Mouse (Mus musculus): ENCODE measurements around the gene Glg1. TPM values are rescaled to one million over a fixed set of nuclear protein-coding genes. Genes with fewer than 3 reads are reported as not detected.

The Glg1 gene
- total and polyA plus RNA-seq, 3 experiments: 15.9 to 37.2 (median 34.3) TPM

GRCm38 (mm10) chr8:111300597-111301546 is 41.9 kb upstream of the Glg1 start (continued):
- no peak; the same call in 1 of the 2 replicates for TF ChIP-seq ZC3H11A (IDR thresholded peaks at IDR 0.05; ENCODE audit: low read depth, low read length)
- TF ChIP-seq SIN3A (IDR thresholded peaks at IDR 0.05; ENCODE audit: low read length): peak; percentile 24; the same call in 1 of the 2 replicates
- no peak for TF ChIP-seq BHLHE40 (IDR thresholded peaks at IDR 0.05; ENCODE audit: borderline replicate concordance, low read depth, low read length)
- TF ChIP-seq ZNF384 (IDR thresholded peaks at IDR 0.05; ENCODE audit: low read depth, low read length): no peak

DNA sequence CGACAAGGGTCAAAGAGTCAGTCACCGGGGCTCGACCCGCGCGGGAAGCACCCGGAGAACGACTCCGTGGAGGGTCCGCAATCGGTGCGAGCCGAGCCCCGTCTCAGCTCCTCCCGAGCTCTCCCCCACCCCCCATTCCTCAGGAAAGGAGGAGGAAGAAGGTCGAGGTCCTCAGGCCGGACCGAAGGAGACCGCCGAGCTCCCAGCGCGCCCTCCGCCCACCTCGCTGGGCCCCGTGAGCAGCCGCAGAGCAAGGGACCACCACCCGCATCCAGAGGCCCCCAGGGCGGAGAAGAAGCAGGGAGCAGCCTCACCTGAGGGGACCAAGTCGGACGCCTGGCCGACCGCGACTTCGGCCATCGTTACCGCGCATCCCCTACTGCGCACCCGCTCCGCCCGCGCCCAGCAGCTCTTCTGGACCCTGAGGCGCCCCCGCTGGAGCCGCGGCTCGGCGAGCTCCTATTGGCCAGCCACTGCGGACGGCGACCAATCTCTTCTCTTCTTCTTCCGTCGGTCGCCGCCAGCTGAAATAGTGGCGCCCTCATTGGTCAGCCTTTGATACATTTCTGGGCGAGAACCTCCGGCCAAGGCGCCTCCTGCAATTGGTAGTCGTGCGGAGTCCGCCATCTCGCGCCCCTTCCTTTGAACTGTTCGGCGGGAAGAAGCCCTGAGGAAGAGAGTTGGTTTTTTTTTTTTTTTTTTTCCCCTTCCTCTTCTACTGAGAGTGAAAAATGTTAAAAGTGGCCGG is 41.0 kb upstream of the Glg1 start, which contains the start of gene Rfwd3:
TSS of gene Rfwd3 (minus strand) at position 402 of the 748 bp plus-strand sequence.
- peak within 1 kb of the TSS; percentile 80 to 82 for H3K4me3 ChIP-seq (ENCODE audit: control insufficient read depth in 1 of 2, insufficient read depth in 1 of 2, low read depth in 2 of 2, low read length in 2 of 2)
- H3K36me3 ChIP-seq (ENCODE audit: control insufficient read depth in 1 of 2, insufficient read depth in 2 of 2, low read length in 2 of 2): peaks cover 12 to 25% of the 10 kb centered on the region in 2 experiments
- TF ChIP-seq SIN3A (IDR thresholded peaks at IDR 0.05; ENCODE audit: low read length): no peak; the same call in 1 of the 2 replicates
- peak; percentile 60; the same call in 1 of the 2 replicates for TF ChIP-seq MAZ (IDR thresholded peaks at IDR 0.05; ENCODE audit: low read depth, low read length)
- TF ChIP-seq TBP (IDR thresholded peaks at IDR 0.05; ENCODE audit: low read depth, low read length): peak; percentile 64; the same call in 1 of the 2 replicates
- TF ChIP-seq ZC3H11A (IDR thresholded peaks at IDR 0.05; ENCODE audit: low read depth, low read length): no peak
- 0 out of 2 replicates have a peak, but pooled peaks have one; percentile 35 for TF ChIP-seq ELF1 (IDR thresholded peaks at IDR 0.05; ENCODE audit: low read depth, low read length)
- TF ChIP-seq POLR2AphosphoS2 (IDR thresholded peaks at IDR 0.05; ENCODE audit: low read length): no peak
- TF ChIP-seq NELFE (IDR thresholded peaks at IDR 0.05; ENCODE audit: low read depth, low read length): peak; percentile 92
- 0 out of 2 replicates have a peak, but pooled peaks have one; percentile 38 for TF ChIP-seq CHD2 (IDR thresholded peaks at IDR 0.05; ENCODE audit: low read length)
- TF ChIP-seq RCOR1 (IDR thresholded peaks at IDR 0.05; ENCODE audit: low read depth, low read length): no peak
- TF ChIP-seq POLR2A (IDR thresholded peaks at IDR 0.05; ENCODE audit: control insufficient read depth in 1 of 2, insufficient read depth in 1 of 2, low read depth in 1 of 2, low read length in 2 of 2, poor library complexity in 1 of 2): peak; percentile 82 to 90
- no peak for TF ChIP-seq RAD21 (IDR thresholded peaks at IDR 0.05; ENCODE audit: low read depth, low read length)
- TF ChIP-seq GABPA (IDR thresholded peaks at IDR 0.05; ENCODE audit: low read depth, low read length): no peak
- peak; percentile 76 for TF ChIP-seq NRF1 (IDR thresholded peaks at IDR 0.05; ENCODE audit: insufficient read depth, low read depth, low read length, poor library complexity, severe bottlenecking)
- no peak for TF ChIP-seq JUND (IDR thresholded peaks at IDR 0.05; ENCODE audit: low read depth, low read length)
- no peak for TF ChIP-seq MEF2A (IDR thresholded peaks at IDR 0.05; ENCODE audit: extremely low read depth, insufficient replicate concordance, low read depth, low read length, poor library complexity, severe bottlenecking)
- TF ChIP-seq ZNF384 (IDR thresholded peaks at IDR 0.05; ENCODE audit: low read depth, low read length): peak; percentile 95
- TF ChIP-seq ZMIZ1 (IDR thresholded peaks at IDR 0.05; ENCODE audit: low read depth, low read length): peak; percentile 92; the same call in 1 of the 2 replicates
- no peak for TF ChIP-seq MYC (IDR thresholded peaks at IDR 0.05; ENCODE audit: low read depth, low read length)
- TF ChIP-seq MAFK (IDR thresholded peaks at IDR 0.05; ENCODE audit: borderline replicate concordance, low read depth, low read length): no peak
- peak; percentile 92 for TF ChIP-seq E2F4 (IDR thresholded peaks at IDR 0.05; ENCODE audit: borderline replicate concordance, low read depth, low read length)
- no peak for TF ChIP-seq CHD1 (IDR thresholded peaks at IDR 0.05; ENCODE audit: low read depth, low read length)
- no peak; the same call in 1 of the 2 replicates for TF ChIP-seq MAX (IDR thresholded peaks at IDR 0.05; ENCODE audit: low read length)
- peak; percentile 62; the same call in 1 of the 2 replicates for TF ChIP-seq KAT2A (conservative IDR thresholded peaks at IDR 0.05; ENCODE audit: low read depth, low read length)
- TF ChIP-seq MYB (IDR thresholded peaks at IDR 0.05; ENCODE audit: low read depth, low read length): no peak
- peak in 1 of 3 experiments; percentile 25; a peak in 1 of 6 replicates for TF ChIP-seq CTCF (IDR thresholded peaks at IDR 0.05 in 2 of 3, conservative IDR thresholded peaks at IDR 0.05 in 1 of 3; ENCODE audit: control insufficient read depth in 1 of 3, insufficient read depth in 1 of 3, low read depth in 2 of 3, low read length in 3 of 3, poor library complexity in 1 of 3, severe bottlenecking in 1 of 3)
- TF ChIP-seq HCFC1 (IDR thresholded peaks at IDR 0.05; ENCODE audit: low read depth, low read length): peak; percentile 82
- H3K79me2 ChIP-seq (ENCODE audit: control insufficient read depth, insufficient read depth, low read length, poor library complexity): peaks cover 34% of the 10 kb centered on the region
- H3K27ac ChIP-seq (ENCODE audit: control insufficient read depth, low read depth, low read length): peak within 1 kb of the TSS; percentile 99
- no peaks in the 10 kb centered on the region for H3K27me3 ChIP-seq (ENCODE audit: control insufficient read depth in 1 of 2, insufficient read depth in 2 of 2, low read length in 2 of 2)
- peak within 1 kb of the TSS; percentile 98 for H3K9ac ChIP-seq (ENCODE audit: control insufficient read depth, low read depth, low read length, poor library complexity, severe bottlenecking)
- H3K4me1 ChIP-seq (ENCODE audit: control insufficient read depth in 1 of 2, insufficient read depth in 2 of 2, low read length in 2 of 2): peaks cover 2 to 4% of the 10 kb centered on the region in 2 experiments; a peak in 2 of 4 replicates
- DNase-seq (ENCODE audit: low read depth, low spot score): peak; percentile 99
- no peaks in the 10 kb centered on the region for H3K9me3 ChIP-seq (replicated peaks; ENCODE audit: insufficient read depth, low read length)
